Mouse (Mus musculus) intestine, postnatal 0 days (tissue): Measurements from ENCODE around the gene Rgmb. TPM values are rescaled to one million over a fixed set of nuclear protein-coding genes. Genes with fewer than 3 reads are reported as not detected.
A peak's percentile ranks its signal among the peaks of the same experiment; 100 is the strongest.

Source experiments
- ATAC-seq: fragments of 200-750 bp; cut with Nextera tagmentation; 2 replicates; pipeline ENCODE4 v1.8.0; 2017; ENCODE audit warnings: mild to moderate bottlenecking, moderate TSS enrichment, moderate library complexity
- H3K27ac ChIP-seq: fragments of 300-500 bp; sonication (generic); 2 replicates; pipeline ENCODE4 v1.5.1; 2014; ENCODE audit warnings: mild to moderate bottlenecking, low read depth, low read length, moderate library complexity
- H3K27me3 ChIP-seq: fragments of 300-500 bp; sonication (generic); replicated peaks from 2 replicates; pipeline ENCODE4 v1.6.1; 2014; ENCODE audit warnings: low read length, mixed read lengths; ENCODE audit not compliant: control insufficient read depth, insufficient read depth
- H3K36me3 ChIP-seq: fragments of 300-500 bp; sonication (generic); 2 replicates; pipeline ENCODE4 v1.6.1; 2014; ENCODE audit warnings: mild to moderate bottlenecking, moderate library complexity; ENCODE audit not compliant: control insufficient read depth, insufficient read depth
- H3K4me1 ChIP-seq: fragments of 300-500 bp; sonication (generic); replicated peaks from 2 replicates; pipeline ENCODE4 v1.6.1; 2014; ENCODE audit warnings: antibody characterized with exemption, low read length, mixed read lengths; ENCODE audit not compliant: control insufficient read depth, insufficient read depth
- H3K4me2 ChIP-seq: fragments of 300-500 bp; sonication (generic); replicated peaks from 2 replicates; pipeline ENCODE4 v1.6.1; 2014; ENCODE audit warnings: low read depth, mild to moderate bottlenecking, moderate library complexity
- H3K4me3 ChIP-seq: fragments of 300-500 bp; sonication (generic); 2 replicates; pipeline ENCODE4 v1.5.1; 2014; ENCODE audit warnings: low read depth, low read length
- H3K9ac ChIP-seq: fragments of 300-500 bp; sonication (generic); 2 replicates; pipeline ENCODE4 v1.6.1; 2014; ENCODE audit warnings: mild to moderate bottlenecking, low read depth, low read length
- H3K9me3 ChIP-seq: fragments of 300-500 bp; sonication (generic); 2 replicates; pipeline ENCODE4 v1.6.1; 2016; ENCODE audit warnings: mixed run types; ENCODE audit not compliant: control insufficient read depth
- CTCF ChIP-seq: sonication (generic); IDR thresholded peaks from 2 replicates; pipeline ENCODE4 v1.5.1; 2016; ENCODE audit warnings: low read depth, mild to moderate bottlenecking, control low read depth, antibody characterized with exemption, moderate library complexity
- WGBS: fragments of 180-500 bp; shearing (Covaris S2); extraction: QIAGEN DNeasy Blood & Tissue Kit; methylation state at CpG from one replicate; pipeline ENCODE4 v1.1.7; 2014; 5-methylcytosine and 5-hydroxymethylcytosine counted together
- polyA plus RNA-seq: library from polyadenylated mRNA; unstranded; fragments of >200 nt; fragmentation: Nextera tagmentation; extraction: Ambion mirVana; gene quantifications from 2 replicates; pipeline ENCODE4 v1.2.1, GENCODE M21; 2015

Gene Rgmb
- polyA plus RNA-seq, 1 experiment from 2014 or later: 27.7 TPM

DNA sequence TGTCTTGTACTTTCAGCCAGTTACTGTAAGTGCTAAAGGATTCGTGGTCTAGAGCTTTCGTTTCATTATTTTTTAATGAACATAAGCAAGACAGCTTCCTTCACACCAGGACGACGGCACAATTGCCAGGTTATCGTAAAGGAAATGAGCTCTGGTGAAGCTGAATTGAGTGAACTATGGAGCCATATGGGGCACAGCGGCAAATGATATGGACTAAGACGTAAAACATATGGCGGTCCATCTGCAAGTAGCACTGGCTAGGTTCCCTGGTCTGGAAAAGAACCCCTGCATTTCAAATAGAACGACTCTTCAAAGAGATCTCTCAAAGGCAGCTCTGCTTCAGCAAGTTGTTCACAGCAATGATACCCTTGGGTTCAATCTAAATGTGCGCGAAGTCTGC lies 6.5 kb downstream of the Rgmb start:
- Histone ChIP-seq H3K27me3 (no peaks in the 10 kb centered on the region), H3K4me2 (peak overlapping the region; percentile 92), H3K27ac (no peak overlapping the region), H3K4me1 (no peaks in the 10 kb centered on the region), H3K4me3 (peak overlapping the region; percentile 92), H3K36me3 (peaks cover 6% of the 10 kb centered on the region; the same call in 1 of the 2 replicates), H3K9me3 (no peaks in the 10 kb centered on the region), H3K9ac (peak overlapping the region; percentile 90; the same call in 1 of the 2 replicates)
- ATAC-seq: no peak
- WGBS: 39% methylated on average over 11 of the region's 11 CpGs
- TF ChIP-seq CTCF: no peak

DNA sequence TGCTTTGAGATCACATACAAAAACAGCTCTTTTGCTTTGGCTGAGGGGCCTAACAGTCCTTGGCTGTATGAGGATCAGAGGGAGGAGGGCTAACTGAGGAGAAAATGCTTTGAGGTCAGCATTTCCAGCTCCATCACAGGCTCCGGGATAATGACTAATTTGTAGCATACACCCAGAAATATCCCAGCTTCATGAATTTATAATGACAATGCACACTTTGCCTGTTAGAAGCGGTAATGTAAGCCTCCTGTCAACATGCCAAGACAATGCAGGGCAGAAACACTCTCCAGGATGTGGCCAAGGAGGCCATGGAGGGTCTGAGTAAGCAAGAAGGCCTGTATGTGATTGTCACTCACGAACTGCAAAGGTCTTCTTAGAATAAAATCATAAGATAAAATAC lies 7.0 kb downstream of the Rgmb start:
- Histone ChIP-seq H3K27me3 (no peaks in the 10 kb centered on the region), H3K4me3 (peak overlapping the region; percentile 92), H3K36me3 (peaks cover 9% of the 10 kb centered on the region; the same call in 1 of the 2 replicates), H3K4me1 (no peaks in the 10 kb centered on the region), H3K27ac (no peak overlapping the region), H3K9me3 (no peaks in the 10 kb centered on the region), H3K9ac (no peak overlapping the region), H3K4me2 (peak overlapping the region; percentile 92)
- TF ChIP-seq CTCF: no peak
- WGBS: 51% methylated on average over 3 of the region's 3 CpGs
- ATAC-seq: no peak

DNA sequence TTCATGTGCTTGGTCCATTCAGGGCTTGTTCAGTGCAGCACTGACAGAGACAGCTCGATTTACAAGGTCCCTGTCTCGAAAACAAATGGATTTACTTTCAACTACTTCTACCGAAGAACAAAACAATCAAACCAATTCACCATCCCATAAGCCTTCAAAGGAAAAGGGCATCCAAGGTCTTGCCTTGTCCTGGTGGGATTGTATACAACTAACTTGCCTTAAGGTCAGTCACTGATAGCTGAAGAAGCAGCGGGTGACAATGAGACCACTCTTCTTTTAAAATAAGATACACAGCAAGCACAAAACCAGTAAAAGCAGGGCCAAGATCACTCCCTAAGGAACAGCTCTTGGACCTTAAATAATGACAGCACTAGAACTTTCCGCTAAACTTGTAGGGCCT lies 7.6 kb downstream of the Rgmb start:
- H3K9ac ChIP-seq: no peak overlapping the region
- H3K4me1 ChIP-seq: no peaks in the 10 kb centered on the region
- no peak overlapping the region for H3K27ac ChIP-seq
- no peaks in the 10 kb centered on the region for H3K27me3 ChIP-seq
- no peak for ATAC-seq
- peak overlapping the region; percentile 92 for H3K4me3 ChIP-seq
- no peaks in the 10 kb centered on the region for H3K9me3 ChIP-seq
- peaks cover 12% of the 10 kb centered on the region; the same call in 1 of the 2 replicates for H3K36me3 ChIP-seq
- WGBS: 50% methylated on average over 5 of the region's 5 CpGs
- TF ChIP-seq CTCF: no peak
- H3K4me2 ChIP-seq: peak overlapping the region; percentile 92

DNA sequence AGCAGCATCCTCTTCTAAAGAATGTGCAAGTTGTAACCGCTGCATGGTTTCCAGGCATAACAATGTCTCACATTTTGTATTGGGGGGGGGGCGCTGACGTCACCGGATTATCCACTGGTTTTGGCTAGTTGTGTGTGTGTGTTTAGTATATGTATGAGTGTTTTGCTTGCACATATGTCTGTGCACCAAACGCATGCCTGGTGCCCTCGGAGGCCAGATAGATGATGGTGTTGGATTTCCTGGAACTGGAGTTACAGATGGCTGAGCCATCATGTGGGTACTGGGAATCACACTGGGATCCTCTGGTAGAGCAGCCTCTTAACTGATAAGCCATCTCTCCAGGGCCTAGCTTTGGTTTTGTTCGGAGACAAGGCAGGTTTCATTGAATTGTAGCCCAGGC lies 8.5 kb downstream of the Rgmb start:
- 84% methylated on average over 7 of the region's 7 CpGs for WGBS
- H3K9ac ChIP-seq: no peak overlapping the region
- no peak overlapping the region for H3K27ac ChIP-seq
- no peaks in the 10 kb centered on the region for H3K4me1 ChIP-seq
- ATAC-seq: no peak
- H3K4me2 ChIP-seq: no peak overlapping the region
- H3K4me3 ChIP-seq: no peak overlapping the region
- TF ChIP-seq CTCF: no peak
- H3K27me3 ChIP-seq: no peaks in the 10 kb centered on the region
- H3K36me3 ChIP-seq: peaks cover 16% of the 10 kb centered on the region; the same call in 1 of the 2 replicates
- no peaks in the 10 kb centered on the region for H3K9me3 ChIP-seq

DNA sequence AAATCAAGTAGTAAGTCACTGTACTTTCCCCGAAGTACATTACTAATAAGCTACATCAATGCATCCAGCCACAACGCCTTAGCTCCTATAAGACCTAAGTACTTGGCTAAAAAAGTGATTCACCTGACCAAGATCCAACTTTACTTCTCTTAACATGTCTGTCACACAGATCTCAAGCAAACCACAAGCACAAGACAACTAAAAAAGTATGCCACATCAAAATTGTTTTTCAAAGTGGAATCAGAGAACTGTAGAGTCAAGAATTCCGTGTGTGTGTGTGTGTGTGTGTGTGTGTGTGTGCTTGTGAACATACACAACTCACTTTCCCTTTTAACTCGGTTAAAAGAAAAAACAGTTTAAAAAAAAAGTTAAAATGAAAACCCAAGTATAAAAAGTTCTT lies 9.1 kb downstream of the Rgmb start:
- whole genome bisulfite sequencing: 90% methylated on average over 4 of the region's 4 CpGs
- H3K36me3 ChIP-seq: peaks cover 16% of the 10 kb centered on the region; the same call in 1 of the 2 replicates
- no peak overlapping the region for H3K27ac ChIP-seq
- H3K9ac ChIP-seq: no peak overlapping the region
- TF ChIP-seq CTCF: no peak
- H3K4me2 ChIP-seq: no peak overlapping the region
- no peak overlapping the region for H3K4me3 ChIP-seq
- no peaks in the 10 kb centered on the region for H3K9me3 ChIP-seq
- no peak for ATAC-seq
- H3K27me3 ChIP-seq: no peaks in the 10 kb centered on the region
- H3K4me1 ChIP-seq: no peaks in the 10 kb centered on the region

DNA sequence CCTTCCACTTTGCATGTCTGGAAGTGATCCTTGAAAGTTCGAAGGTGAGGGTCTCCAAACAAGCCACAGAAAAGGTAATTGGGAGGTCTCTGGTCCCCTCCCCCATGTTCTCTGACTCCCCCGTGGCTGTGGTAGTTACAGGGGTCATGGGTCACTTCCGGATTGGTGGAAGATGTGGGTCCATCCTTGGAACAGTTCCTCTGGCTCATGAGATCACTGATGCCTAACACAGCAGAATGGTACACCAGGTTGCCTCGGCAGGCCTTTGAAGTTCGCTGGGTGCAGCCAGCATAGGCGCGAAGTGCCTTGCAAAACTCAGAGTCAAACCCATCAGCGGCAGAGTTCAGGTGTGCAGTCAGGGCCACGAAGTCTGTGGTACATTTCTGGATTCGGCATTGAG lies 10.1 kb downstream of the Rgmb start:
- 77% methylated on average over 10 of the region's 10 CpGs for WGBS
- peaks cover 16% of the 10 kb centered on the region; the same call in 1 of the 2 replicates for H3K36me3 ChIP-seq

DNA sequence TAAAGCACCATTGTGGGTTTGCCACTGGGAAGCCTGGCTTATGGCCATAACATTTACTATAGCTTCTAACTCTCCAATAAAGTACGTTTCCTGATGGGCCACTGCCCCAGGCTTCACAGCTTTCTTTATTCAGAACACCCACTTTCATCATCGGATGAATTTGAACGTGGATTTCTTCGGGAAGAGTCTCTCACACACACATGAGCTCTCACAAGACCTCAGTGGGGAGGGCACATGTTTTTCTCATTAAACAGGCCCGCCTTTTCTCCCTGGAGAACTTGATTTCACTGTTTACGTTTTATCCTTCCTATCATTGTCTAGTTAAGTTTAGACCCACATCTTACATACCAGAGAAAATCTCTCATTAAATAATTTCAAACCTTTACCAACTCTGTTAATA lies 10.7 kb downstream of the Rgmb start:
- 67% methylated on average over 6 of the region's 6 CpGs for WGBS
- TF ChIP-seq CTCF: no peak
- ATAC-seq: no peak
- no peaks in the 10 kb centered on the region; the same call in 1 of the 2 replicates for H3K4me1 ChIP-seq
- peaks cover 16% of the 10 kb centered on the region; the same call in 1 of the 2 replicates for H3K36me3 ChIP-seq
- no peaks in the 10 kb centered on the region for H3K27me3 ChIP-seq
- no peak overlapping the region for H3K4me3 ChIP-seq
- no peak overlapping the region for H3K9ac ChIP-seq
- no peak overlapping the region for H3K27ac ChIP-seq
- no peaks in the 10 kb centered on the region for H3K9me3 ChIP-seq
- H3K4me2 ChIP-seq: no peak overlapping the region

More for the DNA sequence above, 10.1 kb downstream of the Rgmb start:
- no peak for TF ChIP-seq CTCF
- Histone ChIP-seq H3K9me3 (no peaks in the 10 kb centered on the region), H3K9ac (no peak overlapping the region), H3K4me3 (no peak overlapping the region), H3K4me1 (no peaks in the 10 kb centered on the region; the same call in 1 of the 2 replicates), H3K27ac (no peak overlapping the region), H3K27me3 (no peaks in the 10 kb centered on the region), H3K4me2 (no peak overlapping the region)
- ATAC-seq: no peak
